Mouse (Mus musculus): ENCODE results near the gene Dtx4. TPM values are rescaled to one million over a fixed set of nuclear protein-coding genes. Genes with fewer than 3 reads are reported as not detected.

Gene Dtx4
- polyA plus RNA-seq, 1 experiment from 2014 or later = 16.5 TPM

DNA sequence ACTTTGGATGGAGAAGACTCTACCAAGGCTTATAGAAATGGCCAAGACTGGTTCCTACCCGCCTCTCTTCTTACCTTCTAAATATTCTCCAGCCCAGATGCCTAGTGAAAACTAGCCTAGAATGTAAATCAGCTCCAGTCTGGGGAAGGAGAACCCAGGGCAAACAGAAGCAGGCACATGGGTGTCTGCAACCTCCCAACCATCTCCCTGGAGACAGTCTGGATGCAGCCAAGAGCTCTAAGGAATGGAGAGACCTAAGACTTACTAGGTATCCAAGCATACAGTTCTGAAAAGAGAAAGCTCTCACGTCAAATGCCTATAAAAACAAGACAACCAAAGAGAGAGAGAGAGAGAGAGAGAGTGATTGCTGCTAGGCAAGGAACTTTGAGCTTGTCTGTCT is 3.3 kb downstream of the Dtx4 start:
- H3K9ac ChIP-seq (ENCODE audit: low read length) = no peak overlapping the region
- ATAC-seq (ENCODE audit: low read depth) = no peak
- H3K9me3 ChIP-seq (ENCODE audit: control insufficient read depth, low read length) = no peaks in the 10 kb centered on the region
- H3K4me2 ChIP-seq (ENCODE audit: low read depth, low read length) = no peak overlapping the region
- H3K4me1 ChIP-seq (replicated peaks; ENCODE audit: control insufficient read depth, insufficient read depth, low read length) = peaks cover 15% of the 10 kb centered on the region; the same call in 1 of the 2 replicates
- H3K27me3 ChIP-seq (ENCODE audit: control insufficient read depth, insufficient read depth, low read depth, low read length) = no peaks in the 10 kb centered on the region
- 72% methylated on average over 2 of the region's 2 CpGs for WGBS
- H3K27ac ChIP-seq (ENCODE audit: low read length) = no peak overlapping the region
- no peaks in the 10 kb centered on the region for H3K36me3 ChIP-seq (ENCODE audit: control insufficient read depth, insufficient read depth, low read length)
- no peak overlapping the region for H3K4me3 ChIP-seq (ENCODE audit: low read length)

- Histone ChIP-seq H3K36me3 (ENCODE audit: control insufficient read depth, insufficient read depth, low read length) (peaks cover 9% of the 10 kb centered on the region), H3K4me3 (ENCODE audit: low read length) (no peak overlapping the region), H3K4me2 (ENCODE audit: low read depth, low read length) (no peak overlapping the region), H3K27ac (ENCODE audit: low read length) (no peak overlapping the region), H3K4me1 (replicated peaks; ENCODE audit: control insufficient read depth, insufficient read depth, low read length) (peaks cover 15% of the 10 kb centered on the region; the same call in 1 of the 2 replicates), H3K9ac (ENCODE audit: low read length) (no peak overlapping the region), H3K9me3 (ENCODE audit: control insufficient read depth, low read length) (no peaks in the 10 kb centered on the region), H3K27me3 (ENCODE audit: control insufficient read depth, insufficient read depth, low read depth, low read length) (no peaks in the 10 kb centered on the region)
- no peak for ATAC-seq (ENCODE audit: low read depth)
- WGBS = 78% methylated on average over 2 of the region's 2 CpGs
Observed at GRCm38 (mm10) chr19:12496241-12496640, 5.0 kb downstream of the Dtx4 start.

DNA sequence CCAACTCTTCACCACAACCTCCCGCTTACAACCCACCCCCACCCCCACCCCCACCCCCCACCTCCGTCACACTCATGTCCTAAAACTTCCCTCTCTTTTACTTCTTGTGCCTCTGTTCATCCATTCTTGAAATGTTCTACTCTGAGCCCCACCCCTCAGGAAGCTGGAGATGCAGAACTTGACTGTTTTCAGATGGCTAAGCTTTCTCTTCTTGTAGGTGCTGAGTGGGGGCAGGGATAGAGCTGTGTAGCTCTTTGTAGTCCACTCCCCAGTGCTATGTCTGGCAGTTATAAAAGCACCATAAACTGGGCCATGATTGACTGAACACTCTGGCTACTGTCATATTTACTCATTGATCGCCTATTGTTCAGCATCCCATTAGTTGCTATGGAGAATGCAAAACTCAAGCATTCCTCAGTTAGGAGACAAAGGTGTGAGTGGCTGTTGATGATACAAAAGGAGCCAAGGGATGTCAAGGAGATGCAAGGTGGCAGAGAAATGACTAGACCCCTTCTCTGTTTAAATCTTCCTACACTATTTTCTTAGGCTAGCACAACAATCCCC is 6.2 kb downstream of the Dtx4 start:
- H3K4me3 ChIP-seq (ENCODE audit: low read length) = no peak overlapping the region
- H3K4me1 ChIP-seq (replicated peaks; ENCODE audit: control insufficient read depth, insufficient read depth, low read length) = peaks cover 15% of the 10 kb centered on the region; the same call in 1 of the 2 replicates
- no peaks in the 10 kb centered on the region for H3K9me3 ChIP-seq (ENCODE audit: control insufficient read depth, low read length)
- H3K27me3 ChIP-seq (ENCODE audit: control insufficient read depth, insufficient read depth, low read depth, low read length) = no peaks in the 10 kb centered on the region
- WGBS = 66% methylated on average over 3 of the region's 3 CpGs
- no peak overlapping the region for H3K9ac ChIP-seq (ENCODE audit: low read length)
- H3K27ac ChIP-seq (ENCODE audit: low read length) = no peak overlapping the region
- H3K4me2 ChIP-seq (ENCODE audit: low read depth, low read length) = no peak overlapping the region
- peaks cover 21% of the 10 kb centered on the region for H3K36me3 ChIP-seq (ENCODE audit: control insufficient read depth, insufficient read depth, low read length)
- no peak for ATAC-seq (ENCODE audit: low read depth)

GRCm38 (mm10) chr19:12494187-12494458 is 7.1 kb downstream of the Dtx4 start:
- Histone ChIP-seq H3K4me1 (replicated peaks; ENCODE audit: control insufficient read depth, insufficient read depth, low read length) (peaks cover 20% of the 10 kb centered on the region; the same call in 1 of the 2 replicates), H3K4me3 (ENCODE audit: low read length) (no peak overlapping the region), H3K36me3 (ENCODE audit: control insufficient read depth, insufficient read depth, low read length) (peaks cover 21% of the 10 kb centered on the region), H3K9ac (ENCODE audit: low read length) (no peak overlapping the region), H3K9me3 (ENCODE audit: control insufficient read depth, low read length) (no peaks in the 10 kb centered on the region), H3K4me2 (ENCODE audit: low read depth, low read length) (no peak overlapping the region), H3K27ac (ENCODE audit: low read length) (no peak overlapping the region), H3K27me3 (ENCODE audit: control insufficient read depth, insufficient read depth, low read depth, low read length) (no peaks in the 10 kb centered on the region)
- WGBS = 78% methylated on average over 4 of the region's 4 CpGs
- no peak for ATAC-seq (ENCODE audit: low read depth)

- 69% methylated on average over 4 of the region's 4 CpGs for WGBS
- Histone ChIP-seq H3K27ac (ENCODE audit: low read length) (no peak overlapping the region), H3K9me3 (ENCODE audit: control insufficient read depth, low read length) (no peaks in the 10 kb centered on the region), H3K27me3 (ENCODE audit: control insufficient read depth, insufficient read depth, low read depth, low read length) (no peaks in the 10 kb centered on the region), H3K4me2 (ENCODE audit: low read depth, low read length) (no peak overlapping the region), H3K4me1 (replicated peaks; ENCODE audit: control insufficient read depth, insufficient read depth, low read length) (peaks cover 19% of the 10 kb centered on the region; the same call in 1 of the 2 replicates), H3K36me3 (ENCODE audit: control insufficient read depth, insufficient read depth, low read length) (peaks cover 21% of the 10 kb centered on the region), H3K9ac (ENCODE audit: low read length) (no peak overlapping the region), H3K4me3 (ENCODE audit: low read length) (no peak overlapping the region)
- no peak for ATAC-seq (ENCODE audit: low read depth)
Observed at GRCm38 (mm10) chr19:12493453-12494186, 7.6 kb downstream of the Dtx4 start.

DNA sequence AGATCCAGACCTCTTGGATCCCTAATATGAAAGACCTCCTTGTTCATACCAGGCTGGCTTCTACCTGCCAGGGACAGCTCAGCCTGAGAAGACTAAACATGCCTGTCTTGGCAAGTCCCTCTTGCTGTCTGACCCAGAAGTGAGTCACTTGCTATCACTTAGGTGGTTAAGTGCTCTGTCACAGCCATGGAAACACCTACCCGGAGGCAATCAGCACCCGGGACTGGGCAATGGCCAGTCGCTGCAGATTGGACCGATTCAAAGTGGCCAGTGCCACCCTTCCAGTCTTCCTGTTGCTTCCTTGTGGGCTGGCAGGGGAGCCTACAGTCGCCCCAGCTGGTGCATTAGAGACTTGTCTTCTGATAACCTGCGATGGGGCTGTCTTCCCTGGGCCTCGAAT is 9.6 kb downstream of the Dtx4 start:
- Histone ChIP-seq H3K27ac (ENCODE audit: low read length) (no peak overlapping the region), H3K27me3 (ENCODE audit: control insufficient read depth, insufficient read depth, low read depth, low read length) (no peaks in the 10 kb centered on the region), H3K9ac (ENCODE audit: low read length) (no peak overlapping the region), H3K9me3 (ENCODE audit: control insufficient read depth, low read length) (no peaks in the 10 kb centered on the region), H3K36me3 (ENCODE audit: control insufficient read depth, insufficient read depth, low read length) (peaks cover 21% of the 10 kb centered on the region), H3K4me2 (ENCODE audit: low read depth, low read length) (no peak overlapping the region), H3K4me1 (replicated peaks; ENCODE audit: control insufficient read depth, insufficient read depth, low read length) (peaks cover 33% of the 10 kb centered on the region), H3K4me3 (ENCODE audit: low read length) (no peak overlapping the region)
- no peak for ATAC-seq (ENCODE audit: low read depth)
- 85% methylated on average over 7 of the region's 7 CpGs for WGBS

GRCm38 (mm10) chr19:12489675-12490570 is 11.3 kb downstream of the Dtx4 start:
- no peaks in the 10 kb centered on the region for H3K27me3 ChIP-seq (ENCODE audit: control insufficient read depth, insufficient read depth, low read depth, low read length)
- H3K4me2 ChIP-seq (ENCODE audit: low read depth, low read length) = no peak overlapping the region
- no peak overlapping the region for H3K4me3 ChIP-seq (ENCODE audit: low read length)
- peak overlapping the region; percentile 83 for H3K27ac ChIP-seq (ENCODE audit: low read length)
- no peak overlapping the region for H3K9ac ChIP-seq (ENCODE audit: low read length)
- no peaks in the 10 kb centered on the region for H3K9me3 ChIP-seq (ENCODE audit: control insufficient read depth, low read length)
- H3K36me3 ChIP-seq (ENCODE audit: control insufficient read depth, insufficient read depth, low read length) = peaks cover 26% of the 10 kb centered on the region
- ATAC-seq (ENCODE audit: low read depth) = no peak
- peaks cover 49% of the 10 kb centered on the region for H3K4me1 ChIP-seq (replicated peaks; ENCODE audit: control insufficient read depth, insufficient read depth, low read length)
- WGBS = 72% methylated on average over 11 of the region's 11 CpGs

- H3K4me1 ChIP-seq (replicated peaks; ENCODE audit: control insufficient read depth, insufficient read depth, low read length) = peaks cover 54% of the 10 kb centered on the region
- ATAC-seq (ENCODE audit: low read depth) = peak; percentile 10
Observed at GRCm38 (mm10) chr19:12488969-12489674, 12.1 kb downstream of the Dtx4 start.

More at GRCm38 (mm10) chr19:12488969-12489674, 12.1 kb downstream of the Dtx4 start:
- 31% methylated on average over 7 of the region's 8 CpGs for WGBS
- H3K9ac ChIP-seq (ENCODE audit: low read length) = 0 out of 2 replicates have a peak overlapping the region, but pooled peaks have one; percentile 21
- no peaks in the 10 kb centered on the region for H3K9me3 ChIP-seq (ENCODE audit: control insufficient read depth, low read length)
- H3K36me3 ChIP-seq (ENCODE audit: control insufficient read depth, insufficient read depth, low read length) = peaks cover 28% of the 10 kb centered on the region
- H3K27me3 ChIP-seq (ENCODE audit: control insufficient read depth, insufficient read depth, low read depth, low read length) = no peaks in the 10 kb centered on the region
- H3K4me2 ChIP-seq (ENCODE audit: low read depth, low read length) = no peak overlapping the region
- H3K4me3 ChIP-seq (ENCODE audit: low read length) = no peak overlapping the region
- peak overlapping the region; percentile 83 for H3K27ac ChIP-seq (ENCODE audit: low read length)
